Mouse (Mus musculus) stomach, embryonic 14.5 days (tissue): ENCODE data around the gene Nr3c2. TPM values are rescaled to one million over a fixed set of nuclear protein-coding genes. Genes with fewer than 3 reads are reported as not detected.

Experiments
- ATAC-seq: fragments of 200-750 bp; cut with Nextera tagmentation; 2 replicates; pipeline ENCODE4 v1.8.0; 2017; ENCODE audit warnings: low read depth, moderate TSS enrichment; ENCODE audit not compliant: insufficient number of reproducible peaks, insufficient read depth, low FRiP score
- H3K27ac ChIP-seq: fragments of 300-500 bp; sonication (generic); 2 replicates; pipeline ENCODE4 v1.5.1; 2014; ENCODE audit warnings: mild to moderate bottlenecking, low read length, moderate library complexity, mixed read lengths
- H3K27me3 ChIP-seq: fragments of 300-500 bp; sonication (generic); 2 replicates; pipeline ENCODE4 v1.6.1; 2014; ENCODE audit warnings: low read length, control low read depth, mixed read lengths; ENCODE audit not compliant: control insufficient read depth, insufficient read depth
- H3K36me3 ChIP-seq: fragments of 300-500 bp; sonication (generic); 2 replicates; pipeline ENCODE4 v1.6.1; 2014; ENCODE audit warnings: mild to moderate bottlenecking, control low read depth, low read length, moderate library complexity, mixed read lengths; ENCODE audit not compliant: control insufficient read depth, insufficient read depth
- H3K4me1 ChIP-seq: fragments of 300-500 bp; sonication (generic); 2 replicates; pipeline ENCODE4 v1.6.1; 2014; ENCODE audit warnings: low read length, control low read depth, mixed read lengths; ENCODE audit not compliant: control insufficient read depth, insufficient read depth
- H3K4me2 ChIP-seq: fragments of 300-500 bp; sonication (generic); replicated peaks from 2 replicates; pipeline ENCODE4 v1.6.1; 2014; ENCODE audit warnings: low read depth, low read length, control low read depth
- H3K4me3 ChIP-seq: fragments of 300-500 bp; sonication (generic); 2 replicates; pipeline ENCODE4 v1.5.1; 2014; ENCODE audit warnings: low read depth, low read length, control low read depth
- H3K9ac ChIP-seq: fragments of 300-500 bp; sonication (generic); replicated peaks from 2 replicates; pipeline ENCODE4 v1.6.1; 2014; ENCODE audit warnings: low read depth, mild to moderate bottlenecking, control low read depth, low read length, moderate library complexity, mixed read lengths
- H3K9me3 ChIP-seq: fragments of 300-500 bp; sonication (generic); 2 replicates; pipeline ENCODE4 v1.6.1; 2016; ENCODE audit warnings: low read depth, low read length, control low read depth; ENCODE audit not compliant: control insufficient read depth
- WGBS: fragments of 180-500 bp; shearing (Covaris S2); extraction: QIAGEN DNeasy Blood & Tissue Kit; methylation state at CpG from one replicate; pipeline ENCODE4 v1.1.7; 2014; 5-methylcytosine and 5-hydroxymethylcytosine counted together
- polyA plus RNA-seq: library from polyadenylated mRNA; unstranded; fragments of >200 nt; fragmentation: Nextera tagmentation; extraction: Ambion mirVana; gene quantifications from 2 replicates; pipeline ENCODE4 v1.2.1, GENCODE M21; 2014

Gene Nr3c2
- polyA plus RNA-seq, 1 experiment from 2014 or later = 2.9 TPM

GRCm38 (mm10) chr8:77262216-77263009, 363.2 kb downstream of the Nr3c2 start:
- Histone ChIP-seq H3K36me3 (peaks cover 8% of the 10 kb centered on the region; the same call in 1 of the 2 replicates), H3K9ac (no peak overlapping the region), H3K9me3 (no peaks in the 10 kb centered on the region), H3K4me2 (no peak overlapping the region), H3K27ac (no peak overlapping the region), H3K4me1 (peaks cover 4% of the 10 kb centered on the region; the same call in 1 of the 2 replicates), H3K4me3 (no peak overlapping the region), H3K27me3 (no peaks in the 10 kb centered on the region)
- WGBS = 71% methylated on average over 12 of the region's 12 CpGs
- no peak for ATAC-seq

GRCm38 (mm10) chr8:77267941-77268405, 368.7 kb downstream of the Nr3c2 start:
- peaks cover 6% of the 10 kb centered on the region; the same call in 1 of the 2 replicates for H3K9me3 ChIP-seq
- H3K27ac ChIP-seq = peak overlapping the region; percentile 15; the same call in 1 of the 2 replicates
- peak; percentile 44; the same call in 1 of the 2 replicates for ATAC-seq
- H3K9ac ChIP-seq = no peak overlapping the region
- H3K4me2 ChIP-seq = no peak overlapping the region
- no peaks in the 10 kb centered on the region for H3K4me1 ChIP-seq
- no peak overlapping the region for H3K4me3 ChIP-seq
- WGBS = 28% methylated on average over 1 of the region's 1 CpGs
- H3K36me3 ChIP-seq = no peaks in the 10 kb centered on the region
- H3K27me3 ChIP-seq = no peaks in the 10 kb centered on the region

GRCm38 (mm10) chr8:77272136-77272535, 372.9 kb downstream of the Nr3c2 start:
- Histone ChIP-seq H3K36me3 (no peaks in the 10 kb centered on the region), H3K4me3 (no peak overlapping the region), H3K4me1 (no peaks in the 10 kb centered on the region), H3K4me2 (no peak overlapping the region), H3K27ac (no peak overlapping the region), H3K9ac (no peak overlapping the region), H3K9me3 (peaks cover 6% of the 10 kb centered on the region; the same call in 1 of the 2 replicates), H3K27me3 (no peaks in the 10 kb centered on the region)
- ATAC-seq = no peak
- WGBS = 84% methylated on average over 6 of the region's 6 CpGs

GRCm38 (mm10) chr8:77275571-77275970, 376.3 kb downstream of the Nr3c2 start:
- no peak overlapping the region for H3K27ac ChIP-seq
- ATAC-seq = no peak
- no peaks in the 10 kb centered on the region for H3K27me3 ChIP-seq
- H3K9me3 ChIP-seq = no peaks in the 10 kb centered on the region
- 87% methylated on average over 5 of the region's 5 CpGs for WGBS
- no peaks in the 10 kb centered on the region for H3K4me1 ChIP-seq
- H3K4me3 ChIP-seq = no peak overlapping the region
- H3K9ac ChIP-seq = no peak overlapping the region
- no peaks in the 10 kb centered on the region for H3K36me3 ChIP-seq
- H3K4me2 ChIP-seq = no peak overlapping the region

GRCm38 (mm10) chr8:77276827-77277226, 377.6 kb downstream of the Nr3c2 start:
- Histone ChIP-seq H3K4me2 (no peak overlapping the region), H3K27ac (no peak overlapping the region), H3K27me3 (no peaks in the 10 kb centered on the region), H3K4me3 (no peak overlapping the region), H3K9me3 (no peaks in the 10 kb centered on the region), H3K36me3 (no peaks in the 10 kb centered on the region), H3K4me1 (no peaks in the 10 kb centered on the region), H3K9ac (no peak overlapping the region)
- no peak for ATAC-seq
- 75% methylated on average over 10 of the region's 10 CpGs for WGBS

GRCm38 (mm10) chr8:77278246-77278645, 379.0 kb downstream of the Nr3c2 start:
- H3K9me3 ChIP-seq = no peaks in the 10 kb centered on the region
- no peak overlapping the region for H3K4me3 ChIP-seq
- no peak overlapping the region for H3K9ac ChIP-seq
- 93% methylated on average over 4 of the region's 4 CpGs for WGBS
- no peaks in the 10 kb centered on the region for H3K4me1 ChIP-seq
- no peak overlapping the region for H3K4me2 ChIP-seq
- H3K36me3 ChIP-seq = no peaks in the 10 kb centered on the region
- no peaks in the 10 kb centered on the region for H3K27me3 ChIP-seq
- ATAC-seq = no peak
- H3K27ac ChIP-seq = no peak overlapping the region

GRCm38 (mm10) chr8:77279977-77280376, 380.7 kb downstream of the Nr3c2 start:
- no peak overlapping the region for H3K27ac ChIP-seq
- no peaks in the 10 kb centered on the region for H3K4me1 ChIP-seq
- no peaks in the 10 kb centered on the region for H3K27me3 ChIP-seq
- no peaks in the 10 kb centered on the region for H3K9me3 ChIP-seq
- H3K4me2 ChIP-seq = no peak overlapping the region
- 43% methylated on average over 3 of the region's 3 CpGs for WGBS
- H3K36me3 ChIP-seq = no peaks in the 10 kb centered on the region
- H3K9ac ChIP-seq = no peak overlapping the region
- no peak for ATAC-seq
- H3K4me3 ChIP-seq = no peak overlapping the region

- H3K36me3 ChIP-seq = no peaks in the 10 kb centered on the region
- H3K9me3 ChIP-seq = no peaks in the 10 kb centered on the region
- 90% methylated on average over 7 of the region's 7 CpGs for WGBS
- no peak overlapping the region for H3K9ac ChIP-seq
- no peak for ATAC-seq
- H3K27ac ChIP-seq = no peak overlapping the region
- H3K4me2 ChIP-seq = no peak overlapping the region
- H3K4me3 ChIP-seq = no peak overlapping the region
- no peaks in the 10 kb centered on the region for H3K4me1 ChIP-seq
- H3K27me3 ChIP-seq = no peaks in the 10 kb centered on the region
Measured at GRCm38 (mm10) chr8:77282605-77283236, 383.5 kb downstream of the Nr3c2 start.
